Mouse (Mus musculus): ENCODE measurements around the gene Snx18.

The Snx18 gene

GRCm38 (mm10) chr13:113553603-113554230 lies 64.6 kb downstream of the Snx18 start:
- DNase-seq, result no peak

- DNase-seq, result no peak
These were observed 66.0 kb downstream of the Snx18 start for GRCm38 (mm10) chr13:113552341-113552740.

DNA sequence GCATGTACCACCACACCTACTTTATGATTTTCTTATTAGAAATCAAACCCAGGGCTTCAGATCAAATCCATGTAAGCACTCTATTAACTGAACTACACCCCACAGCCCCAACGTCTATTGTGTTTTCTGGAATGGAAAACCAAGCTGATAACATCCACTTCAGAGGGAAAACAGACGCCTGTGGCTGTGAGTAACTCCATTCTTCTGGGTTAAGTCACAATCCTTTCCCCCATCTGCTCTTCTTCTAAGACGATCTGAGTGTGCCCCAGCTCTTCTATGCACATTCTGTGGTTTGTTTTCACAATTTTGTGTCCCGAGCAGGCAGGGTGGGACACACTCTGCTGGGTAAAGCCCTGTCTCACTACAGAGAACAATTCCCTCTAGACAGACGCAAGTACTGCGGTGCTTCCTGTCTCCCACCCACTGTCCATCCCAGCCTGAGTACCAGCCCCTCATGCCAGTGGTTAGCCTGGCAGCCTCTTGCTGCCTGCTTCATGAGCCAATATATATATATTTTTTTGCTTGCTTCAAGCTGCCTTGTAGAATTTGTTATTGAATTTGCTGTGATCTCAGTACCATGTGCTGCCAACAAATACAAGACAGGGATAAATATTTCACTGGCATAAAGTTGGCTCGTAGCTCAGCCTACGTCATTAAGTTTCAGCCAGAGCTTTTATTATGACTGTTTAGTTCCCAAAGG lies 67.3 kb downstream of the Snx18 start:
- DNase-seq, result no peak

GRCm38 (mm10) chr13:113549021-113549420 lies 69.3 kb downstream of the Snx18 start:
- no peak for DNase-seq

- no peak for DNase-seq
These were observed 70.4 kb downstream of the Snx18 start for GRCm38 (mm10) chr13:113547807-113548426.

DNA sequence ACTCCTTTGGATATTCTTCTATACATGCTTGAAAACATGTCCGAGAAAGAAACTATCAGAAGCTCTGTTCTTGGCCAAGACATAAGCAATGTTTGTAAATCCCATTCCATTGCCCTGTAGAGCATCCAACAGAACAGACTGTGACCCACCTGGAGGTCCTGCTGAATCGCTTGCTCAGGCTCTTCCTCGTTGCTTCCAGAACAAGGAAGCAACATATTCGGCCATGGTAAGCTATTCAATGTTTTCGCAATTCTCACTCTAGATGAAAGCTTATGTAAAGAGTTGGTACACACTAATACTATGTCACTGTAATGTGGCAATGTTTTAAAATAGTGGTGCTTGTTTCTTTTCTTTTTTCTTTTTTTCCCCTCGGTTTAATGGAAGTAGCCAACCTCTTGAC lies 76.0 kb downstream of the Snx18 start:
- peak; percentile 21 for DNase-seq
